Mouse (Mus musculus): ENCODE data around the gene Ces2a. TPM values are rescaled to one million over a fixed set of nuclear protein-coding genes. Genes with fewer than 3 reads are reported as not detected.

The Ces2a gene
- polyA plus RNA-seq (2014; fragmentation: Nextera tagmentation; extraction: Ambion mirVana), result not detected in 2 replicates

GRCm38 (mm10) chr8:104733753-104734152 lies at the start of gene Ces2a:
Gene Ces2a, plus strand, starts transcription at chr8:104734003.
- no peak for ATAC-seq (replicated peaks; ENCODE audit: insufficient number of reproducible peaks, low FRiP score, low TSS enrichment)
- Histone ChIP-seq H3K9ac (ENCODE audit: low read depth, low read length) (no peak within 1 kb of the TSS), H3K9me3 (replicated peaks; ENCODE audit: control insufficient read depth, low read length) (no peaks in the 10 kb centered on the region), H3K4me1 (ENCODE audit: control insufficient read depth, insufficient read depth, low read length) (no peaks in the 10 kb centered on the region), H3K4me2 (no peak within 1 kb of the TSS), H3K27me3 (ENCODE audit: control insufficient read depth, insufficient read depth, low read length) (no peaks in the 10 kb centered on the region), H3K36me3 (ENCODE audit: control insufficient read depth, insufficient read depth, low read length) (no peaks in the 10 kb centered on the region), H3K4me3 (ENCODE audit: low read depth, low read length) (no peak within 1 kb of the TSS), H3K27ac (ENCODE audit: low read depth, low read length) (no peak within 1 kb of the TSS)
- WGBS (ENCODE audit: insufficient replicate concordance), result 73% methylated on average over 1 of the region's 1 CpGs

GRCm38 (mm10) chr8:104688433-104688832 lies 45.4 kb upstream of the Ces2a start:
- H3K36me3 ChIP-seq (ENCODE audit: control insufficient read depth, insufficient read depth, low read length), result no peaks in the 10 kb centered on the region
- no peaks in the 10 kb centered on the region; the same call in 1 of the 2 replicates for H3K9me3 ChIP-seq (replicated peaks; ENCODE audit: control insufficient read depth, low read length)
- H3K4me2 ChIP-seq, result no peak overlapping the region
- H3K4me3 ChIP-seq (ENCODE audit: low read depth, low read length), result no peak overlapping the region
- H3K4me1 ChIP-seq (ENCODE audit: control insufficient read depth, insufficient read depth, low read length), result no peaks in the 10 kb centered on the region
- no peak overlapping the region for H3K27ac ChIP-seq (ENCODE audit: low read depth, low read length)
- no peaks in the 10 kb centered on the region for H3K27me3 ChIP-seq (ENCODE audit: control insufficient read depth, insufficient read depth, low read length)
- no peak for ATAC-seq (replicated peaks; ENCODE audit: insufficient number of reproducible peaks, low FRiP score, low TSS enrichment)
- 43% methylated on average over 4 of the region's 4 CpGs for WGBS (ENCODE audit: insufficient replicate concordance)
- H3K9ac ChIP-seq (ENCODE audit: low read depth, low read length), result no peak overlapping the region

DNA sequence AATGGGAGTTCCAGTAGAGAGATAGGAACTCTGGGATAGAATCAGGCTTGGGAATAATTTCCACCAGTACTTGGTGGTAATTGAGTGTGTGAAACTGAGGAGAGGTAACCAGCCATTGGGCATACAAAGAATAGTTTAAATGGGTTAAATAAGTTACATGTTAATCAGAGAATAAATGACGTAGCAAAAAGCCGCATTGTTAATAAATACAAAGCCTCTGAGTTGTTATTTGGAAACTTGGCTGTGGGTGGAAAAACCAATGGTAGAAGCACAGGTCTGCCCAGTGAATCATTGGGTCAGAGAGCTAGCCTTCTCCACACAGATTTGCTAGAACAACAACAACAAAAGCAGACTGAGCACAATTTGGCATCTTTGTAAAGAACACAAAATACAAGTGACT lies 35.2 kb upstream of the Ces2a start:
- H3K27me3 ChIP-seq (ENCODE audit: control insufficient read depth, insufficient read depth, low read length), result no peaks in the 10 kb centered on the region
- H3K4me3 ChIP-seq (ENCODE audit: low read depth, low read length), result no peak overlapping the region
- H3K27ac ChIP-seq (ENCODE audit: low read depth, low read length), result no peak overlapping the region
- no peak overlapping the region for H3K9ac ChIP-seq (ENCODE audit: low read depth, low read length)
- H3K9me3 ChIP-seq (replicated peaks; ENCODE audit: control insufficient read depth, low read length), result no peaks in the 10 kb centered on the region
- no peaks in the 10 kb centered on the region for H3K4me1 ChIP-seq (ENCODE audit: control insufficient read depth, insufficient read depth, low read length)
- WGBS (ENCODE audit: insufficient replicate concordance), result 88% methylated on average over 2 of the region's 2 CpGs
- H3K4me2 ChIP-seq, result no peak overlapping the region
- ATAC-seq (replicated peaks; ENCODE audit: insufficient number of reproducible peaks, low FRiP score, low TSS enrichment), result no peak
- H3K36me3 ChIP-seq (ENCODE audit: control insufficient read depth, insufficient read depth, low read length), result no peaks in the 10 kb centered on the region

DNA sequence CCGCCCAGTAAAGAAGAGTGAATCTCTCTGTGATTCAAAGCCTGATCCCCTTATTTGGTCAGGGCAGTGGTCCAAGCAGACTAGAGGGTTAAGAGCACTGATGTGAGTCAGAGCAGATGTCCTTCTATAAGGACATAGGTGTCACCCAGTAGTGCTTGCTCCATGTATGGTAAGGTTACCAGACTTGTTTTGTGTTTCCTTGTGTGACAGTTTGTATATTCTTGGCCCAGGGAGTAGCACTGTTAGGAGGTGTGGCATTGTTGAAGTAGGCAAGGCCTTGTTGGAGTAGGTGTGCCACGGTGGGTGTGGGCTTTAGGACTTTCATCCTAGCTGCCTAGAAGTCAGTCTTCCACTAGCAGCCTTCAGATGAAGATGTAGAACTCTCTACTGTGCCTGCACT lies 31.9 kb upstream of the Ces2a start:
- Histone ChIP-seq H3K9me3 (replicated peaks; ENCODE audit: control insufficient read depth, low read length) (no peaks in the 10 kb centered on the region), H3K4me2 (no peak overlapping the region), H3K27me3 (ENCODE audit: control insufficient read depth, insufficient read depth, low read length) (no peaks in the 10 kb centered on the region), H3K36me3 (ENCODE audit: control insufficient read depth, insufficient read depth, low read length) (no peaks in the 10 kb centered on the region), H3K4me1 (ENCODE audit: control insufficient read depth, insufficient read depth, low read length) (no peaks in the 10 kb centered on the region), H3K27ac (ENCODE audit: low read depth, low read length) (no peak overlapping the region), H3K9ac (ENCODE audit: low read depth, low read length) (no peak overlapping the region), H3K4me3 (ENCODE audit: low read depth, low read length) (no peak overlapping the region)
- no peak for ATAC-seq (replicated peaks; ENCODE audit: insufficient number of reproducible peaks, low FRiP score, low TSS enrichment)
- 70% methylated on average over 2 of the region's 2 CpGs for WGBS (ENCODE audit: insufficient replicate concordance)

DNA sequence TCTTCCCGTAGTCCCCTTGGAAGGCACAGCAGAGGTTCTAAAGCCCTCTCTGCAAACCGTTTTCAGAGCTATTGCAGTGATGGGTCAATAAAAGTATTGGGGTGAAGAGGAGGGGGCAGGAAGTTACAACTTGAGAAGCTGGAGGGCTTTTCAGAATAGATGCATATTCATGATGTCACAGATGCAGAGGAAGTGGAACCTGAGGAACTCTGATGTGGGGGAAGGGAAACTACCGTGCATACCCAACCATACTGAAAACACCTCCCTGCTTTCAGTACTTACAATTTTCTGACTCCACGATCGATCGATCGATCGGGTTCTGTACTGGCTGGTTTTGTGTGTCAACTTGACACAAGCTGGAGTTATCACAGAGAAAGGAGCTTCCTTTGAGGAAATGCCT lies 12.6 kb upstream of the Ces2a start:
- no peak for ATAC-seq (replicated peaks; ENCODE audit: insufficient number of reproducible peaks, low FRiP score, low TSS enrichment)
- H3K9ac ChIP-seq (ENCODE audit: low read depth, low read length), result no peak overlapping the region
- H3K9me3 ChIP-seq (replicated peaks; ENCODE audit: control insufficient read depth, low read length), result no peaks in the 10 kb centered on the region
- no peak overlapping the region for H3K4me2 ChIP-seq
- H3K36me3 ChIP-seq (ENCODE audit: control insufficient read depth, insufficient read depth, low read length), result no peaks in the 10 kb centered on the region
- no peaks in the 10 kb centered on the region for H3K4me1 ChIP-seq (ENCODE audit: control insufficient read depth, insufficient read depth, low read length)
- H3K27ac ChIP-seq (ENCODE audit: low read depth, low read length), result no peak overlapping the region
- H3K27me3 ChIP-seq (ENCODE audit: control insufficient read depth, insufficient read depth, low read length), result no peaks in the 10 kb centered on the region
- WGBS (ENCODE audit: insufficient replicate concordance), result 78% methylated on average over 8 of the region's 8 CpGs
- H3K4me3 ChIP-seq (ENCODE audit: low read depth, low read length), result no peak overlapping the region

- Histone ChIP-seq H3K9ac (ENCODE audit: low read depth, low read length) (no peak overlapping the region), H3K4me1 (ENCODE audit: control insufficient read depth, insufficient read depth, low read length) (no peaks in the 10 kb centered on the region), H3K4me2 (no peak overlapping the region), H3K9me3 (replicated peaks; ENCODE audit: control insufficient read depth, low read length) (no peaks in the 10 kb centered on the region), H3K36me3 (ENCODE audit: control insufficient read depth, insufficient read depth, low read length) (no peaks in the 10 kb centered on the region), H3K27ac (ENCODE audit: low read depth, low read length) (no peak overlapping the region), H3K4me3 (ENCODE audit: low read depth, low read length) (no peak overlapping the region), H3K27me3 (ENCODE audit: control insufficient read depth, insufficient read depth, low read length) (no peaks in the 10 kb centered on the region)
- 74% methylated on average over 4 of the region's 4 CpGs for WGBS (ENCODE audit: insufficient replicate concordance)
- ATAC-seq (replicated peaks; ENCODE audit: insufficient number of reproducible peaks, low FRiP score, low TSS enrichment), result no peak
Measured at GRCm38 (mm10) chr8:104731451-104731850, 2.4 kb upstream of the Ces2a start.

GRCm38 (mm10) chr8:104731969-104732368 lies 1.8 kb upstream of the Ces2a start:
- Histone ChIP-seq H3K9me3 (replicated peaks; ENCODE audit: control insufficient read depth, low read length) (no peaks in the 10 kb centered on the region), H3K27ac (ENCODE audit: low read depth, low read length) (no peak overlapping the region), H3K4me3 (ENCODE audit: low read depth, low read length) (no peak overlapping the region), H3K4me1 (ENCODE audit: control insufficient read depth, insufficient read depth, low read length) (no peaks in the 10 kb centered on the region), H3K4me2 (no peak overlapping the region), H3K9ac (ENCODE audit: low read depth, low read length) (no peak overlapping the region), H3K36me3 (ENCODE audit: control insufficient read depth, insufficient read depth, low read length) (no peaks in the 10 kb centered on the region), H3K27me3 (ENCODE audit: control insufficient read depth, insufficient read depth, low read length) (no peaks in the 10 kb centered on the region)
- no peak for ATAC-seq (replicated peaks; ENCODE audit: insufficient number of reproducible peaks, low FRiP score, low TSS enrichment)
- WGBS (ENCODE audit: insufficient replicate concordance), result 62% methylated on average over 6 of the region's 6 CpGs

GRCm38 (mm10) chr8:104742039-104742438 lies 8.2 kb downstream of the Ces2a start:
- H3K9ac ChIP-seq (ENCODE audit: low read depth, low read length), result no peak overlapping the region
- H3K4me2 ChIP-seq, result no peak overlapping the region
- H3K36me3 ChIP-seq (ENCODE audit: control insufficient read depth, insufficient read depth, low read length), result no peaks in the 10 kb centered on the region
- H3K27me3 ChIP-seq (ENCODE audit: control insufficient read depth, insufficient read depth, low read length), result no peaks in the 10 kb centered on the region
- ATAC-seq (replicated peaks; ENCODE audit: insufficient number of reproducible peaks, low FRiP score, low TSS enrichment), result no peak
- H3K4me1 ChIP-seq (ENCODE audit: control insufficient read depth, insufficient read depth, low read length), result no peaks in the 10 kb centered on the region
- H3K4me3 ChIP-seq (ENCODE audit: low read depth, low read length), result no peak overlapping the region
- H3K27ac ChIP-seq (ENCODE audit: low read depth, low read length), result no peak overlapping the region
- no peaks in the 10 kb centered on the region for H3K9me3 ChIP-seq (replicated peaks; ENCODE audit: control insufficient read depth, low read length)
- 67% methylated on average over 1 of the region's 1 CpGs for WGBS (ENCODE audit: insufficient replicate concordance)

DNA sequence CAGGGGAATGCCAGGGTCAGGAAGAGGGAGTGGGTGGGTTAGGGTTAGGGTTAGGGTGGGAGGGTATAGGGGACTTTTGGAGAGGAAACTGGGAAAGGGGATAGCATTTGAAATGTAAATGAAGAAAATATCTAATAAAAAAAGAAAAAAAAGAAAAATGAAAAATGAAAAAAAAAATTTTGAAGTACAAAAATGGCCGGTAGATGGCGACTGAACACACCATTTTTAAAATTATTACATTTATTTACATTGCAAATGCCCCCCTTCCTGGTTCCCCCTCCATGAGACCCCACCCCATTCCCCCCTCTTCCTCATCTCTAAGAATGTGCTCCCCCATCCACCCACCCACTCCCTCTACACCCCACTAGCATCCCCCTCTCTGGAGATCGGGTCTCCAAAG lies 9.6 kb downstream of the Ces2a start:
- Histone ChIP-seq H3K9ac (ENCODE audit: low read depth, low read length) (no peak overlapping the region), H3K4me2 (no peak overlapping the region), H3K27ac (ENCODE audit: low read depth, low read length) (no peak overlapping the region), H3K9me3 (replicated peaks; ENCODE audit: control insufficient read depth, low read length) (no peaks in the 10 kb centered on the region), H3K27me3 (ENCODE audit: control insufficient read depth, insufficient read depth, low read length) (no peaks in the 10 kb centered on the region), H3K4me1 (ENCODE audit: control insufficient read depth, insufficient read depth, low read length) (no peaks in the 10 kb centered on the region), H3K4me3 (ENCODE audit: low read depth, low read length) (no peak overlapping the region), H3K36me3 (ENCODE audit: control insufficient read depth, insufficient read depth, low read length) (no peaks in the 10 kb centered on the region)
- no peak for ATAC-seq (replicated peaks; ENCODE audit: insufficient number of reproducible peaks, low FRiP score, low TSS enrichment)
- 63% methylated on average over 3 of the region's 3 CpGs for WGBS (ENCODE audit: insufficient replicate concordance)
